Mouse (Mus musculus) thymus, adult 2 months (tissue): ENCODE data around the gene Dnajc22. TPM values are rescaled to one million over a fixed set of nuclear protein-coding genes. Genes with fewer than 3 reads are reported as not detected.

Experiments used
- DNase-seq: peaks from one replicate; pipeline ENCODE4 v3.0.0; 2021
- H3K27ac ChIP-seq: fragments of 200-500 bp; 2 replicates; pipeline ENCODE4 v1.5.1; 2012; ENCODE audit warnings: low read length, control low read depth; ENCODE audit not compliant: control insufficient read depth, insufficient read depth
- H3K27me3 ChIP-seq: fragments of 200-500 bp; 2 replicates; pipeline ENCODE4 v1.6.1; 2012; ENCODE audit warnings: mild to moderate bottlenecking, low read length, moderate library complexity, mixed read lengths; ENCODE audit not compliant: control insufficient read depth, insufficient read depth
- H3K36me3 ChIP-seq: fragments of 200-500 bp; 2 replicates; pipeline ENCODE4 v1.6.1; 2012; ENCODE audit warnings: mild to moderate bottlenecking, low read length, moderate library complexity; ENCODE audit not compliant: control insufficient read depth, insufficient read depth
- H3K4me1 ChIP-seq: fragments of 200-500 bp; replicated peaks from 2 replicates; pipeline ENCODE4 v1.6.1; 2012; ENCODE audit warnings: low read length; ENCODE audit not compliant: control insufficient read depth, insufficient read depth
- H3K4me3 ChIP-seq: fragments of 200-500 bp; 2 replicates; pipeline ENCODE4 v1.5.1; 2012; ENCODE audit warnings: mild to moderate bottlenecking, low read length, control low read depth, moderate library complexity; ENCODE audit not compliant: control insufficient read depth, insufficient read depth
- CTCF ChIP-seq: fragments of 200-500 bp; IDR thresholded peaks from 2 replicates; pipeline ENCODE4 v1.5.1; 2012; ENCODE audit warnings: mild to moderate bottlenecking, control low read depth, low read length, moderate library complexity, borderline replicate concordance; ENCODE audit not compliant: control insufficient read depth, poor library complexity, insufficient read depth; ENCODE audit errors: extremely low read depth
- POLR2A ChIP-seq: fragments of 200-500 bp; IDR thresholded peaks from 2 replicates; pipeline ENCODE4 v1.6.1; 2012; ENCODE audit warnings: mild to moderate bottlenecking, low read length, control low read depth, moderate library complexity; ENCODE audit not compliant: control insufficient read depth, poor library complexity, insufficient read depth; ENCODE audit errors: extremely low read depth
- WGBS: fragments of 180-500 bp; shearing (Covaris S2); methylation state at CpG from one replicate; pipeline ENCODE4 v1.1.7; 2018; 5-methylcytosine and 5-hydroxymethylcytosine counted together
- polyA plus RNA-seq: library from polyadenylated mRNA; depleted of rRNA; stranded (reverse); fragments of >200 nt; gene quantifications from 2 replicates; pipeline ENCODE4 v1.2.3, GENCODE M21; 2012

The Dnajc22 gene
- polyA plus RNA-seq, 1 experiment, result 0.39 TPM

GRCm38 (mm10) chr15:99099139-99099556, 6.2 kb downstream of the Dnajc22 start:
- H3K27me3 ChIP-seq, result peaks cover 38% of the 10 kb centered on the region

GRCm38 (mm10) chr15:99099984-99100383, 7.0 kb downstream of the Dnajc22 start:
- H3K27me3 ChIP-seq, result peaks cover 34% of the 10 kb centered on the region
- H3K36me3 ChIP-seq, result no peaks in the 10 kb centered on the region
- no peak overlapping the region for H3K4me3 ChIP-seq
- no peak overlapping the region for H3K27ac ChIP-seq
- DNase-seq, result no peak
- 0 out of 2 replicates have a peak, but pooled peaks cover 3% of the 10 kb centered on the region for H3K4me1 ChIP-seq
- 51% methylated on average over 3 of the region's 3 CpGs for WGBS
- TF ChIP-seq CTCF, result no peak
- TF ChIP-seq POLR2A, result no peak

More at GRCm38 (mm10) chr15:99099139-99099556, 6.2 kb downstream of the Dnajc22 start:
- 6% methylated on average over 15 of the region's 15 CpGs for WGBS
- H3K36me3 ChIP-seq, result no peaks in the 10 kb centered on the region
- no peak overlapping the region for H3K27ac ChIP-seq
- TF ChIP-seq POLR2A (no peak), CTCF (peak; percentile 81; the same call in 1 of the 2 replicates)
- DNase-seq, result peak; percentile 31
- no peak overlapping the region for H3K4me3 ChIP-seq
- 0 out of 2 replicates have a peak, but pooled peaks cover 3% of the 10 kb centered on the region for H3K4me1 ChIP-seq

- TF ChIP-seq CTCF (no peak), POLR2A (no peak)
- H3K4me1 ChIP-seq, result 0 out of 2 replicates have a peak, but pooled peaks cover 4% of the 10 kb centered on the region
- 39% methylated on average over 7 of the region's 7 CpGs for WGBS
- no peaks in the 10 kb centered on the region; the same call in 1 of the 2 replicates for H3K27me3 ChIP-seq
- H3K36me3 ChIP-seq, result no peaks in the 10 kb centered on the region
- DNase-seq, result no peak
- H3K27ac ChIP-seq, result no peak overlapping the region
- no peak overlapping the region for H3K4me3 ChIP-seq
These were observed 12.3 kb downstream of the Dnajc22 start for GRCm38 (mm10) chr15:99105238-99105637.

- WGBS, result 74% methylated on average over 3 of the region's 3 CpGs
- H3K4me3 ChIP-seq, result no peak overlapping the region
- no peak for TF ChIP-seq CTCF
- TF ChIP-seq POLR2A, result no peak
- 0 out of 2 replicates have a peak, but pooled peaks cover 4% of the 10 kb centered on the region for H3K4me1 ChIP-seq
- H3K27ac ChIP-seq, result no peak overlapping the region
- H3K27me3 ChIP-seq, result no peaks in the 10 kb centered on the region
- no peaks in the 10 kb centered on the region for H3K36me3 ChIP-seq
- DNase-seq, result no peak
These were observed 14.9 kb downstream of the Dnajc22 start for GRCm38 (mm10) chr15:99107866-99108265.

- TF ChIP-seq POLR2A, result no peak
- TF ChIP-seq CTCF, result no peak
- H3K27me3 ChIP-seq, result no peaks in the 10 kb centered on the region
- DNase-seq, result no peak
- H3K4me3 ChIP-seq, result no peak overlapping the region
- no peaks in the 10 kb centered on the region for H3K36me3 ChIP-seq
- WGBS, result 92% methylated on average over 3 of the region's 3 CpGs
- H3K27ac ChIP-seq, result no peak overlapping the region
- peaks cover 5% of the 10 kb centered on the region for H3K4me1 ChIP-seq
These were observed 18.2 kb downstream of the Dnajc22 start for GRCm38 (mm10) chr15:99111139-99111538.

GRCm38 (mm10) chr15:99111809-99112208, 18.8 kb downstream of the Dnajc22 start:
- Histone ChIP-seq H3K27me3 (no peaks in the 10 kb centered on the region), H3K4me3 (no peak overlapping the region), H3K27ac (no peak overlapping the region), H3K4me1 (peaks cover 5% of the 10 kb centered on the region), H3K36me3 (no peaks in the 10 kb centered on the region)
- DNase-seq, result no peak
- TF ChIP-seq POLR2A (no peak), CTCF (no peak)
- WGBS, result 88% methylated on average over 4 of the region's 4 CpGs

GRCm38 (mm10) chr15:99112843-99113395, 19.9 kb downstream of the Dnajc22 start:
- Histone ChIP-seq H3K36me3 (no peaks in the 10 kb centered on the region), H3K27me3 (no peaks in the 10 kb centered on the region), H3K4me1 (peaks cover 5% of the 10 kb centered on the region), H3K4me3 (no peak overlapping the region), H3K27ac (no peak overlapping the region)
- TF ChIP-seq CTCF, result no peak
- TF ChIP-seq POLR2A, result no peak
- DNase-seq, result no peak
- WGBS, result 79% methylated on average over 11 of the region's 11 CpGs
